Mouse (Mus musculus) bone marrow, adult 2 months (tissue): Measurements from ENCODE around the gene Masp2.

Source experiments
- CTCF ChIP-seq: fragments of 200-500 bp; IDR thresholded peaks from 2 replicates; pipeline ENCODE4 v1.5.1; 2011; ENCODE audit warnings: low read length, control low read depth; ENCODE audit not compliant: control insufficient read depth, insufficient read depth
- POLR2A ChIP-seq: fragments of 200-500 bp; IDR thresholded peaks from 2 replicates; pipeline ENCODE4 v1.6.1; 2011; ENCODE audit warnings: low read depth, mild to moderate bottlenecking, control low read depth, low read length, borderline replicate concordance; ENCODE audit not compliant: control insufficient read depth

DNA sequence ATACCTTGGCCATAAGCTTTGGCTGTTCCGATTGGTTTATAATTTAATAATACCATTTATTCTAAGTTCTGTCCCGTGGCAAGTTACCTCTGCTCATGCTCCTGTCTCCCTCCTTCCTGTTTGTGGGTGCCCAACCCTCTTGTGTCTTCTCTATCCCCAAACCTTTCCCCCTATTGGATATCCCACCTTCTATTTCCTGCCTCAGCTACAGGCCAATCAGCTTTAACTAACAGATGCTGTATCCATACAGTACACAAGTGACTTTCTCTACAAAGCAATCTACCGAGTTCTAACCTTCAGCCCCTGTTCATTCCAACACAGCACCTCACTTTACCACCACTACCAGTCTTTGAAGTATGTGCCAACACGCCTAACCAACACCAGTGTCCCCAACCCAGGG lies 21.3 kb downstream of the Masp2 start:
- TF ChIP-seq CTCF (no peak), POLR2A (no peak)
